Mouse (Mus musculus): ENCODE results near the gene Ppl.
A peak's percentile ranks its signal among the peaks of the same experiment; 100 is the strongest.

Gene Ppl

GRCm38 (mm10) chr16:5123476-5123875 is 8.7 kb downstream of the Ppl start:
- DNase-seq, result no peak

- no peak for DNase-seq
These were observed 12.4 kb downstream of the Ppl start for GRCm38 (mm10) chr16:5119845-5120244.

GRCm38 (mm10) chr16:5119385-5119784 is 12.8 kb downstream of the Ppl start:
- no peak for DNase-seq

GRCm38 (mm10) chr16:5113582-5113981 is 18.6 kb downstream of the Ppl start:
- DNase-seq, result no peak

- DNase-seq, result no peak
These were observed 19.1 kb downstream of the Ppl start for GRCm38 (mm10) chr16:5113002-5113550.

- no peak for DNase-seq
These were observed 21.2 kb downstream of the Ppl start for GRCm38 (mm10) chr16:5111021-5111420.

GRCm38 (mm10) chr16:5109877-5110276 is 22.3 kb downstream of the Ppl start:
- no peak for DNase-seq

GRCm38 (mm10) chr16:5101000-5101399 is 31.2 kb downstream of the Ppl start:
- peak; percentile 88 to 89 for DNase-seq

GRCm38 (mm10) chr16:5096504-5096903 is 35.7 kb downstream of the Ppl start:
- no peak for DNase-seq

GRCm38 (mm10) chr16:5093285-5093684 is 38.9 kb downstream of the Ppl start:
- DNase-seq, result no peak

- DNase-seq, result no peak
These were observed 43.2 kb downstream of the Ppl start for GRCm38 (mm10) chr16:5089021-5089420.

- DNase-seq, result no peak
These were observed 46.0 kb downstream of the Ppl start for GRCm38 (mm10) chr16:5086179-5086578.

GRCm38 (mm10) chr16:5085196-5085595 is 47.0 kb downstream of the Ppl start:
- DNase-seq, result no peak

GRCm38 (mm10) chr16:5074341-5074740 is 57.9 kb downstream of the Ppl start:
- peak; percentile 20 to 35 for DNase-seq

- no peak for DNase-seq
These were observed 60.2 kb downstream of the Ppl start for GRCm38 (mm10) chr16:5071974-5072373.

- peak; percentile 10 to 23 for DNase-seq
These were observed 61.9 kb downstream of the Ppl start for GRCm38 (mm10) chr16:5070321-5070720.

- DNase-seq, result no peak
These were observed 68.7 kb downstream of the Ppl start for GRCm38 (mm10) chr16:5063472-5063871.

- no peak for DNase-seq
These were observed 74.1 kb downstream of the Ppl start for GRCm38 (mm10) chr16:5058114-5058513.

- peak; percentile 77 for DNase-seq
These were observed 81.7 kb downstream of the Ppl start for GRCm38 (mm10) chr16:5050251-5051110.

GRCm38 (mm10) chr16:5049774-5050234 is 82.4 kb downstream of the Ppl start, which contains the start of the genes Glyr1 and Ubn1:
Gene Glyr1 (minus strand): TSS chr16:5049863.
Gene Ubn1 (plus strand): TSS chr16:5050057.
- peak; percentile 99 to 100 for DNase-seq

- no peak for DNase-seq
These were observed 82.9 kb downstream of the Ppl start for GRCm38 (mm10) chr16:5049182-5049773.

GRCm38 (mm10) chr16:5045322-5045721 is 86.9 kb downstream of the Ppl start:
- DNase-seq, result no peak

GRCm38 (mm10) chr16:5036649-5037234 is 95.5 kb downstream of the Ppl start:
- DNase-seq, result no peak

Measured in cerebellum, postnatal 36 days (tissue).